Mouse (Mus musculus) testis, adult 2 months (tissue): Measurements from ENCODE around the gene Pnpla7. TPM values are rescaled to one million over a fixed set of nuclear protein-coding genes. Genes with fewer than 3 reads are reported as not detected.
A peak's percentile ranks its signal among the peaks of the same experiment; 100 is the strongest.
"Not testable (repeated sequence)": the region's sequence is repeated elsewhere in the genome, so short reads cannot be mapped to it uniquely, and the experiment has no call there.

ENCODE experiments used
- H3K27ac ChIP-seq: fragments of 200-500 bp; 2 replicates; pipeline ENCODE4 v1.5.1; 2012; ENCODE audit warnings: low read depth, low read length; ENCODE audit not compliant: control insufficient read depth, insufficient read depth
- H3K27me3 ChIP-seq: fragments of 200-500 bp; 2 replicates; pipeline ENCODE4 v1.6.1; 2012; ENCODE audit warnings: mild to moderate bottlenecking, low read length, moderate library complexity; ENCODE audit not compliant: control insufficient read depth, insufficient read depth
- H3K36me3 ChIP-seq: fragments of 200-500 bp; 2 replicates; pipeline ENCODE4 v1.6.1; 2012; ENCODE audit warnings: mild to moderate bottlenecking, low read length; ENCODE audit not compliant: control insufficient read depth, insufficient read depth
- H3K4me1 ChIP-seq: fragments of 200-500 bp; 2 replicates; pipeline ENCODE4 v1.6.1; 2012; ENCODE audit warnings: low read length; ENCODE audit not compliant: control insufficient read depth, insufficient read depth
- H3K4me3 ChIP-seq: fragments of 200-500 bp; 2 replicates; pipeline ENCODE4 v1.5.1; 2012; ENCODE audit warnings: low read depth, mild to moderate bottlenecking, low read length, moderate library complexity, mixed read lengths; ENCODE audit not compliant: control insufficient read depth
- CTCF ChIP-seq: fragments of 200-500 bp; IDR thresholded peaks from 2 replicates; pipeline ENCODE4 v1.5.1; 2012; ENCODE audit warnings: low read depth, mild to moderate bottlenecking, inconsistent platforms, low read length, moderate library complexity; ENCODE audit not compliant: control insufficient read depth, insufficient read depth, insufficient replicate concordance
- POLR2A ChIP-seq: fragments of 200-500 bp; IDR thresholded peaks from 2 replicates; pipeline ENCODE4 v1.6.1; 2012; ENCODE audit warnings: low read depth, mild to moderate bottlenecking, inconsistent platforms, low read length, moderate library complexity; ENCODE audit not compliant: control insufficient read depth
- polyA plus RNA-seq: library from polyadenylated mRNA; depleted of rRNA; stranded (reverse); fragments of >200 nt; gene quantifications from 2 replicates; pipeline ENCODE4 v1.2.3, GENCODE M21; 2012

The Pnpla7 gene
- polyA plus RNA-seq, 1 experiment, result 58.7 TPM

GRCm38 (mm10) chr2:24935057-24935796 is 40.6 kb upstream of the Pnpla7 start, which contains the start of gene Arrdc1:
Arrdc1 (minus strand) TSS chr2:24935252.
- Histone ChIP-seq H3K4me3 (peak within 1 kb of the TSS; percentile 89), H3K27me3 (no peaks in the 10 kb centered on the region), H3K36me3 (no peaks in the 10 kb centered on the region), H3K27ac (peak within 1 kb of the TSS; percentile 81), H3K4me1 (peaks cover 12% of the 10 kb centered on the region)
- TF ChIP-seq CTCF, result peak; percentile 19; the same call in 1 of the 2 replicates
- TF ChIP-seq POLR2A, result peak; percentile 58; the same call in 1 of the 2 replicates

GRCm38 (mm10) chr2:24942092-24942491 is 33.7 kb upstream of the Pnpla7 start:
- H3K27ac ChIP-seq, result no peak overlapping the region
- TF ChIP-seq CTCF, result no peak
- TF ChIP-seq POLR2A, result no peak
- no peak overlapping the region for H3K4me3 ChIP-seq
- H3K4me1 ChIP-seq, result no peaks in the 10 kb centered on the region
- H3K36me3 ChIP-seq, result no peaks in the 10 kb centered on the region
- no peaks in the 10 kb centered on the region for H3K27me3 ChIP-seq

- not testable (repeated sequence) for H3K27me3 ChIP-seq, H3K27ac ChIP-seq, H3K36me3 ChIP-seq, H3K4me3 ChIP-seq, H3K4me1 ChIP-seq
Observed at GRCm38 (mm10) chr2:24944304-24944703, 31.5 kb upstream of the Pnpla7 start.

- no peaks in the 10 kb centered on the region for H3K27me3 ChIP-seq
- TF ChIP-seq CTCF, result no peak
- TF ChIP-seq POLR2A, result peak; percentile 69
- peaks cover 2% of the 10 kb centered on the region for H3K36me3 ChIP-seq
- peak within 1 kb of the TSS; percentile 94 for H3K27ac ChIP-seq
- H3K4me1 ChIP-seq, result peaks cover 3% of the 10 kb centered on the region
- peak within 1 kb of the TSS; percentile 95 for H3K4me3 ChIP-seq
Observed at GRCm38 (mm10) chr2:24949421-24950188, 26.2 kb upstream of the Pnpla7 start, which contains the start of gene Zmynd19. Zmynd19 (plus strand) TSS chr2:24949792.

- no peaks in the 10 kb centered on the region for H3K27me3 ChIP-seq
- peaks cover 2% of the 10 kb centered on the region for H3K36me3 ChIP-seq
- peaks cover 3% of the 10 kb centered on the region for H3K4me1 ChIP-seq
- H3K4me3 ChIP-seq, result peak overlapping the region; percentile 95
- TF ChIP-seq POLR2A (peak; percentile 57), CTCF (no peak)
- peak overlapping the region; percentile 94 for H3K27ac ChIP-seq
Observed at GRCm38 (mm10) chr2:24950189-24950535, 25.7 kb upstream of the Pnpla7 start.

GRCm38 (mm10) chr2:24952537-24953055 is 23.2 kb upstream of the Pnpla7 start:
- peaks cover 2% of the 10 kb centered on the region for H3K36me3 ChIP-seq
- H3K27me3 ChIP-seq, result no peaks in the 10 kb centered on the region
- H3K4me3 ChIP-seq, result no peak overlapping the region
- no peak overlapping the region for H3K27ac ChIP-seq
- H3K4me1 ChIP-seq, result peaks cover 3% of the 10 kb centered on the region
- TF ChIP-seq POLR2A (no peak), CTCF (no peak)

- H3K4me1 ChIP-seq, result no peaks in the 10 kb centered on the region; the same call in 1 of the 2 replicates
- peaks cover 4% of the 10 kb centered on the region; the same call in 1 of the 2 replicates for H3K36me3 ChIP-seq
- H3K27me3 ChIP-seq, result no peaks in the 10 kb centered on the region
- TF ChIP-seq POLR2A (no peak), CTCF (peak; percentile 31; the same call in 1 of the 2 replicates)
- H3K27ac ChIP-seq, result no peak overlapping the region
- H3K4me3 ChIP-seq, result no peak overlapping the region
Observed at GRCm38 (mm10) chr2:24960910-24961309, 14.9 kb upstream of the Pnpla7 start.
